Mouse (Mus musculus): ENCODE results near the gene Lrfn3. TPM values are rescaled to one million over a fixed set of nuclear protein-coding genes. Genes with fewer than 3 reads are reported as not detected.
A peak's percentile ranks its signal among the peaks of the same experiment; 100 is the strongest.

Lrfn3 gene
- polyA plus RNA-seq, 1 experiment, result 0.20 TPM

- no peaks in the 10 kb centered on the region for H3K36me3 ChIP-seq (ENCODE audit: control insufficient read depth, insufficient read depth)
- no peak overlapping the region for H3K4me3 ChIP-seq (ENCODE audit: insufficient read depth, poor library complexity, severe bottlenecking)
- H3K27me3 ChIP-seq (ENCODE audit: control insufficient read depth, insufficient read depth, insufficient read length), result peaks cover 48% of the 10 kb centered on the region
- no peaks in the 10 kb centered on the region for H3K79me2 ChIP-seq (ENCODE audit: control insufficient read depth, insufficient read depth)
- no peak overlapping the region for H3ac ChIP-seq (ENCODE audit: control insufficient read depth, insufficient read length, low read depth)
- no peak for TF ChIP-seq USF1 (IDR thresholded peaks at IDR 0.05; ENCODE audit: low read depth)
- no peak for TF ChIP-seq MYOD1 (IDR thresholded peaks at IDR 0.05; ENCODE audit: control insufficient read depth, insufficient read length, low read depth)
- TF ChIP-seq FOSL1 (IDR thresholded peaks at IDR 0.05; ENCODE audit: insufficient read depth, low read length, poor library complexity, severe bottlenecking), result no peak
- H3K79me3 ChIP-seq (ENCODE audit: low read depth), result no peaks in the 10 kb centered on the region
Measured at GRCm38 (mm10) chr7:30339432-30340109, 23.0 kb downstream of the Lrfn3 start.

GRCm38 (mm10) chr7:30336384-30336783 is 26.2 kb downstream of the Lrfn3 start:
- Histone ChIP-seq H3K79me3 (ENCODE audit: low read depth) (no peaks in the 10 kb centered on the region), H3K4me3 (ENCODE audit: insufficient read depth, poor library complexity, severe bottlenecking) (no peak overlapping the region), H3ac (ENCODE audit: control insufficient read depth, insufficient read length, low read depth) (no peak overlapping the region), H3K36me3 (ENCODE audit: control insufficient read depth, insufficient read depth) (no peaks in the 10 kb centered on the region), H3K79me2 (ENCODE audit: control insufficient read depth, insufficient read depth) (no peaks in the 10 kb centered on the region), H3K27me3 (ENCODE audit: control insufficient read depth, insufficient read depth, insufficient read length) (peaks cover 38% of the 10 kb centered on the region)
- TF ChIP-seq MYOG (IDR thresholded peaks at IDR 0.05; ENCODE audit: control insufficient read depth, extremely low read depth, insufficient read length), result no peak
- no peak for TF ChIP-seq FOSL1 (IDR thresholded peaks at IDR 0.05; ENCODE audit: insufficient read depth, low read length, poor library complexity, severe bottlenecking)
- peak; percentile 43 for TF ChIP-seq CTCF (IDR thresholded peaks at IDR 0.05; ENCODE audit: control insufficient read depth, insufficient read depth, insufficient read length)

- Histone ChIP-seq H3K79me3 (ENCODE audit: low read depth) (no peaks in the 10 kb centered on the region), H3K27me3 (ENCODE audit: control insufficient read depth, insufficient read depth, insufficient read length) (peaks cover 32% of the 10 kb centered on the region)
- TF ChIP-seq FOSL1 (IDR thresholded peaks at IDR 0.05; ENCODE audit: insufficient read depth, low read length, poor library complexity, severe bottlenecking) (no peak), CEBPB (IDR thresholded peaks at IDR 0.05; ENCODE audit: low read depth) (no peak), MYOD1 (IDR thresholded peaks at IDR 0.05; ENCODE audit: control insufficient read depth, insufficient read length, low read depth) (no peak), MAX (IDR thresholded peaks at IDR 0.05) (no peak), USF1 (IDR thresholded peaks at IDR 0.05; ENCODE audit: low read depth) (no peak)
Measured at GRCm38 (mm10) chr7:30335688-30336087, 26.9 kb downstream of the Lrfn3 start.

GRCm38 (mm10) chr7:30334563-30334962 is 28.0 kb downstream of the Lrfn3 start:
- Histone ChIP-seq H3ac (ENCODE audit: control insufficient read depth, insufficient read length, low read depth) (no peak overlapping the region), H3K36me3 (ENCODE audit: control insufficient read depth, insufficient read depth) (no peaks in the 10 kb centered on the region), H3K79me3 (ENCODE audit: low read depth) (no peaks in the 10 kb centered on the region), H3K4me3 (ENCODE audit: insufficient read depth, poor library complexity, severe bottlenecking) (no peak overlapping the region), H3K27me3 (ENCODE audit: control insufficient read depth, insufficient read depth, insufficient read length) (peaks cover 27% of the 10 kb centered on the region), H3K79me2 (ENCODE audit: control insufficient read depth, insufficient read depth) (no peaks in the 10 kb centered on the region)
- TF ChIP-seq MAX (IDR thresholded peaks at IDR 0.05) (no peak), USF1 (IDR thresholded peaks at IDR 0.05; ENCODE audit: low read depth) (no peak), CEBPB (IDR thresholded peaks at IDR 0.05; ENCODE audit: low read depth) (no peak), FOSL1 (IDR thresholded peaks at IDR 0.05; ENCODE audit: insufficient read depth, low read length, poor library complexity, severe bottlenecking) (no peak), MYOD1 (IDR thresholded peaks at IDR 0.05; ENCODE audit: control insufficient read depth, insufficient read length, low read depth) (no peak), CTCF (IDR thresholded peaks at IDR 0.05; ENCODE audit: control insufficient read depth, insufficient read depth, insufficient read length) (no peak), MYOG (IDR thresholded peaks at IDR 0.05; ENCODE audit: control insufficient read depth, extremely low read depth, insufficient read length) (no peak)

More at GRCm38 (mm10) chr7:30335688-30336087, 26.9 kb downstream of the Lrfn3 start:
- Histone ChIP-seq H3K36me3 (ENCODE audit: control insufficient read depth, insufficient read depth) (no peaks in the 10 kb centered on the region), H3K79me2 (ENCODE audit: control insufficient read depth, insufficient read depth) (no peaks in the 10 kb centered on the region), H3ac (ENCODE audit: control insufficient read depth, insufficient read length, low read depth) (no peak overlapping the region), H3K4me3 (ENCODE audit: insufficient read depth, poor library complexity, severe bottlenecking) (no peak overlapping the region)

- peaks cover 21% of the 10 kb centered on the region for H3K27me3 ChIP-seq (ENCODE audit: control insufficient read depth, insufficient read depth, insufficient read length)
- no peak overlapping the region for H3K4me3 ChIP-seq (ENCODE audit: insufficient read depth, poor library complexity, severe bottlenecking)
- H3ac ChIP-seq (ENCODE audit: control insufficient read depth, insufficient read length, low read depth), result no peak overlapping the region
- no peaks in the 10 kb centered on the region for H3K79me3 ChIP-seq (ENCODE audit: low read depth)
- H3K79me2 ChIP-seq (ENCODE audit: control insufficient read depth, insufficient read depth), result no peaks in the 10 kb centered on the region
- H3K36me3 ChIP-seq (ENCODE audit: control insufficient read depth, insufficient read depth), result no peaks in the 10 kb centered on the region
- TF ChIP-seq FOSL1 (IDR thresholded peaks at IDR 0.05; ENCODE audit: insufficient read depth, low read length, poor library complexity, severe bottlenecking) (no peak), MYOG (IDR thresholded peaks at IDR 0.05; ENCODE audit: control insufficient read depth, extremely low read depth, insufficient read length) (no peak), MAX (IDR thresholded peaks at IDR 0.05) (no peak), USF1 (IDR thresholded peaks at IDR 0.05; ENCODE audit: low read depth) (no peak), CTCF (IDR thresholded peaks at IDR 0.05; ENCODE audit: control insufficient read depth, insufficient read depth, insufficient read length) (no peak), CEBPB (IDR thresholded peaks at IDR 0.05; ENCODE audit: low read depth) (no peak), MYOD1 (IDR thresholded peaks at IDR 0.05; ENCODE audit: control insufficient read depth, insufficient read length, low read depth) (no peak)
Measured at GRCm38 (mm10) chr7:30333436-30333835, 29.1 kb downstream of the Lrfn3 start.

- no peak for TF ChIP-seq CEBPB (IDR thresholded peaks at IDR 0.05; ENCODE audit: low read depth)
- TF ChIP-seq MYOG (IDR thresholded peaks at IDR 0.05; ENCODE audit: control insufficient read depth, extremely low read depth, insufficient read length), result no peak
- TF ChIP-seq USF1 (IDR thresholded peaks at IDR 0.05; ENCODE audit: low read depth), result no peak
- no peak for TF ChIP-seq MAX (IDR thresholded peaks at IDR 0.05)
- no peak for TF ChIP-seq MYOD1 (IDR thresholded peaks at IDR 0.05; ENCODE audit: control insufficient read depth, insufficient read length, low read depth)
- no peak for TF ChIP-seq FOSL1 (IDR thresholded peaks at IDR 0.05; ENCODE audit: insufficient read depth, low read length, poor library complexity, severe bottlenecking)
- no peak for TF ChIP-seq CTCF (IDR thresholded peaks at IDR 0.05; ENCODE audit: control insufficient read depth, insufficient read depth, insufficient read length)
- Histone ChIP-seq H3K27me3 (ENCODE audit: control insufficient read depth, insufficient read depth, insufficient read length) (peaks cover 21% of the 10 kb centered on the region), H3K79me2 (ENCODE audit: control insufficient read depth, insufficient read depth) (no peaks in the 10 kb centered on the region), H3K79me3 (ENCODE audit: low read depth) (no peaks in the 10 kb centered on the region), H3K36me3 (ENCODE audit: control insufficient read depth, insufficient read depth) (no peaks in the 10 kb centered on the region), H3K4me3 (ENCODE audit: insufficient read depth, poor library complexity, severe bottlenecking) (no peak overlapping the region), H3ac (ENCODE audit: control insufficient read depth, insufficient read length, low read depth) (no peak overlapping the region)
Measured at GRCm38 (mm10) chr7:30332622-30333259, 29.8 kb downstream of the Lrfn3 start.
